Mouse (Mus musculus): ENCODE results near the gene Slc24a2.

DNA sequence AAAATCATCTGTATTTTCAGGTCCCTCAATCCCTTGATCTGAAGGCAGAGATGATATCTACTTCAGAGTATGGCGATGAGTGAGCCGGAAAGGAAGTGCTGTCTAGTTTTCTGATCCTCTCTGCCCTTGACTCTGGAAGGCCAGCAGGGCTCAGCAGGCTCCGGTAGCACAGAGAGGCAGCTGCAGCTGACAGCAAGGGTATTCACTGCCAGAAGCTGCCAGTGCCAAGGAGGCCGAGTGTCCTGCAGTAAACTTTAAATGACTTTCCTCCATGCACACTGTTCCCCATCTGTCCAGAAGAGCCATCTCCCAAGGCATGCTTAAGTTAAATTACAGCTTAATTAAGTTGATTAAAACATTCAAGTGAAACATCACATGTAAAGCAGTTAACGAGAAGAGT lies 12.1 kb downstream of the Slc24a2 start:
- no peak for TF ChIP-seq CTCF (IDR thresholded peaks at IDR 0.05; ENCODE audit: borderline replicate concordance, insufficient read depth, low read length)
- no peak for TF ChIP-seq POLR2A (IDR thresholded peaks at IDR 0.05; ENCODE audit: low read depth, low read length)
